Mouse (Mus musculus): Measurements from ENCODE around the gene Npas1. TPM values are rescaled to one million over a fixed set of nuclear protein-coding genes. Genes with fewer than 3 reads are reported as not detected.
A peak's percentile ranks its signal among the peaks of the same experiment; 100 is the strongest.

The Npas1 gene
- polyA plus RNA-seq, 1 experiment from 2014 or later: 6.4 TPM

DNA sequence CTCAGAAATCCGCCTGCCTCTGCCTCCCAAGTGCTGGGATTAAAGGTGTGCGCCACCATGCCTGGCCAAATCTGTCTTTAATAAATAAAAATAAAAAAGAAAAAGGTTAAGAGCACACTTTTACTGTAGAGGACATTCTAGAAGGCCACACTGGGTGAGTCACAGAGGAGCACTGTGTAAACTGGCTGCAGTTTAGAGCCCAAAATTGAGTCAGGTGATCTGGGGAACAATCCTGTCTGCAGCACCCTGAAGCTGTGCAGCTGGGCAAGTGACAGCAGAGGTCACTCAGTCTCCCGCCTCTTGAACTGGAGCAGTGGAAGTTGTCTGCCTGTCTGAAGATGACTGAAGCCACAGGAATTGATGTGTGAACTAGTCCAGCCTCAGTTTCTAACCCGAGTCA lies 24.0 kb upstream of the Npas1 start:
- no peak for ATAC-seq
- no peak overlapping the region for H3K9ac ChIP-seq (ENCODE audit: low read depth, low read length)
- no peaks in the 10 kb centered on the region for H3K27me3 ChIP-seq (ENCODE audit: control insufficient read depth, insufficient read depth, low read depth, low read length)
- H3K4me2 ChIP-seq (ENCODE audit: low read length): no peak overlapping the region
- H3K4me1 ChIP-seq (ENCODE audit: control insufficient read depth, insufficient read depth, low read length): peaks cover 2% of the 10 kb centered on the region; the same call in 1 of the 2 replicates
- peaks cover 27% of the 10 kb centered on the region for H3K36me3 ChIP-seq (ENCODE audit: control insufficient read depth, insufficient read depth, low read length)
- H3K4me3 ChIP-seq (ENCODE audit: low read depth, low read length): no peak overlapping the region
- 95% methylated on average over 4 of the region's 4 CpGs for WGBS
- no peak overlapping the region for H3K27ac ChIP-seq (ENCODE audit: low read length)
- H3K9me3 ChIP-seq (replicated peaks; ENCODE audit: control insufficient read depth, low read length, poor library complexity, severe bottlenecking): no peaks in the 10 kb centered on the region

- 66% methylated on average over 6 of the region's 6 CpGs for WGBS
- Histone ChIP-seq H3K27ac (ENCODE audit: low read length) (no peak overlapping the region), H3K4me2 (ENCODE audit: low read length) (no peak overlapping the region), H3K9ac (ENCODE audit: low read depth, low read length) (no peak overlapping the region), H3K9me3 (replicated peaks; ENCODE audit: control insufficient read depth, low read length, poor library complexity, severe bottlenecking) (no peaks in the 10 kb centered on the region), H3K36me3 (ENCODE audit: control insufficient read depth, insufficient read depth, low read length) (peaks cover 37% of the 10 kb centered on the region), H3K4me1 (ENCODE audit: control insufficient read depth, insufficient read depth, low read length) (no peaks in the 10 kb centered on the region; the same call in 1 of the 2 replicates), H3K27me3 (ENCODE audit: control insufficient read depth, insufficient read depth, low read depth, low read length) (no peaks in the 10 kb centered on the region), H3K4me3 (ENCODE audit: low read depth, low read length) (no peak overlapping the region)
- peak; percentile 57; the same call in 1 of the 2 replicates for ATAC-seq
Measured at GRCm38 (mm10) chr7:16499671-16500104, 22.2 kb upstream of the Npas1 start.

DNA sequence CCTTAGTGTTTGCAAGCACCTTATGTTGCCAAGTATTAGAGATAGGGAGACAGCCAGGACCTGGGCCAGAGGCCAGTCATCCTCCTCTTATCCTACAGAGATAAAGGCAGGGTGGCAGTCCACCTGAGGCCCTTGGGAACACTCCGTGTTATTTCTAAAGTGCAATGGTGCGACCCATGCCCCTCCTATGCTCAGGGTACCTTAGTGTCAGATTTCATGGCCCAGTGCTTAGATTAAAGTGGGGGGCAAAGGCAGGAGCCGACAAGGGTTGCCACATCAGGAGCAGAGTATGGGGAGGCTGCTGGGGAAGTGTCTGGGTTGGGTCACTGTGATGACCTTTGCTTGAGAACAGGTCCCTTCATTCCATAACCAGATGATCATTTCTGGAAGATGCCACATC lies 18.7 kb upstream of the Npas1 start:
- WGBS: 88% methylated on average over 3 of the region's 3 CpGs
- no peak for ATAC-seq

GRCm38 (mm10) chr7:16493361-16493760 lies 15.8 kb upstream of the Npas1 start:
- Histone ChIP-seq H3K27me3 (ENCODE audit: control insufficient read depth, insufficient read depth, low read depth, low read length) (no peaks in the 10 kb centered on the region), H3K4me1 (ENCODE audit: control insufficient read depth, insufficient read depth, low read length) (no peaks in the 10 kb centered on the region), H3K9ac (ENCODE audit: low read depth, low read length) (no peak overlapping the region), H3K36me3 (ENCODE audit: control insufficient read depth, insufficient read depth, low read length) (peaks cover 22% of the 10 kb centered on the region), H3K9me3 (replicated peaks; ENCODE audit: control insufficient read depth, low read length, poor library complexity, severe bottlenecking) (no peaks in the 10 kb centered on the region), H3K4me2 (ENCODE audit: low read length) (no peak overlapping the region), H3K4me3 (ENCODE audit: low read depth, low read length) (no peak overlapping the region), H3K27ac (ENCODE audit: low read length) (no peak overlapping the region)
- WGBS: 36% methylated on average over 2 of the region's 2 CpGs
- no peak for ATAC-seq

More for the DNA sequence above, 18.7 kb upstream of the Npas1 start:
- Histone ChIP-seq H3K4me2 (ENCODE audit: low read length) (no peak overlapping the region), H3K27me3 (ENCODE audit: control insufficient read depth, insufficient read depth, low read depth, low read length) (no peaks in the 10 kb centered on the region), H3K27ac (ENCODE audit: low read length) (no peak overlapping the region), H3K4me1 (ENCODE audit: control insufficient read depth, insufficient read depth, low read length) (no peaks in the 10 kb centered on the region; the same call in 1 of the 2 replicates), H3K36me3 (ENCODE audit: control insufficient read depth, insufficient read depth, low read length) (peaks cover 25% of the 10 kb centered on the region), H3K9me3 (replicated peaks; ENCODE audit: control insufficient read depth, low read length, poor library complexity, severe bottlenecking) (no peaks in the 10 kb centered on the region), H3K4me3 (ENCODE audit: low read depth, low read length) (no peak overlapping the region), H3K9ac (ENCODE audit: low read depth, low read length) (no peak overlapping the region)

DNA sequence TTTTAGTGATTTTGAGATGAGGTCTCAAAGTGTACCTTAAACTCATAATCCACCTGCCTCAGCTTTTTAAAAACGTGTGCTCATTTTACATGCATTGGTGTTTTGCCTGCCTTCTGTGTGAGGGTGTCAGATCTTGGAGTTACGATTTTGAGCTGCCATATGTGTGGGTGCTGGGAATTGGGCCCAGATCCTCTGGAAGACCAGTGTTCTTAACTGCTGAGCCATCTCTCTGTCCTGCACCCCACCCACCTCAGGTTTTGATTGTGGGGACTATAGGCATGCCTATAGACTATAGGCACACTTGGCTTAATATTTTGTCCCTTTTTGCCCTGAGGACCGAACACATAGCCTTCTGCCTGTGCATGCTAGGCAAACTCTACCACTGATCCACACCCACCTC lies 14.7 kb upstream of the Npas1 start:
- Histone ChIP-seq H3K36me3 (ENCODE audit: control insufficient read depth, insufficient read depth, low read length) (peaks cover 16% of the 10 kb centered on the region), H3K27ac (ENCODE audit: low read length) (no peak overlapping the region), H3K4me1 (ENCODE audit: control insufficient read depth, insufficient read depth, low read length) (no peaks in the 10 kb centered on the region), H3K27me3 (ENCODE audit: control insufficient read depth, insufficient read depth, low read depth, low read length) (no peaks in the 10 kb centered on the region), H3K4me2 (ENCODE audit: low read length) (no peak overlapping the region), H3K9ac (ENCODE audit: low read depth, low read length) (no peak overlapping the region), H3K9me3 (replicated peaks; ENCODE audit: control insufficient read depth, low read length, poor library complexity, severe bottlenecking) (no peaks in the 10 kb centered on the region), H3K4me3 (ENCODE audit: low read depth, low read length) (no peak overlapping the region)
- no peak for ATAC-seq
- WGBS: 64% methylated on average over 3 of the region's 3 CpGs

GRCm38 (mm10) chr7:16491759-16492158 lies 14.2 kb upstream of the Npas1 start:
- Histone ChIP-seq H3K4me2 (ENCODE audit: low read length) (no peak overlapping the region), H3K4me3 (ENCODE audit: low read depth, low read length) (no peak overlapping the region), H3K27me3 (ENCODE audit: control insufficient read depth, insufficient read depth, low read depth, low read length) (no peaks in the 10 kb centered on the region), H3K36me3 (ENCODE audit: control insufficient read depth, insufficient read depth, low read length) (peaks cover 11% of the 10 kb centered on the region), H3K27ac (ENCODE audit: low read length) (no peak overlapping the region), H3K9me3 (replicated peaks; ENCODE audit: control insufficient read depth, low read length, poor library complexity, severe bottlenecking) (no peaks in the 10 kb centered on the region), H3K4me1 (ENCODE audit: control insufficient read depth, insufficient read depth, low read length) (no peaks in the 10 kb centered on the region), H3K9ac (ENCODE audit: low read depth, low read length) (no peak overlapping the region)
- peak; percentile 38 for ATAC-seq
- 29% methylated on average over 3 of the region's 3 CpGs for WGBS

DNA sequence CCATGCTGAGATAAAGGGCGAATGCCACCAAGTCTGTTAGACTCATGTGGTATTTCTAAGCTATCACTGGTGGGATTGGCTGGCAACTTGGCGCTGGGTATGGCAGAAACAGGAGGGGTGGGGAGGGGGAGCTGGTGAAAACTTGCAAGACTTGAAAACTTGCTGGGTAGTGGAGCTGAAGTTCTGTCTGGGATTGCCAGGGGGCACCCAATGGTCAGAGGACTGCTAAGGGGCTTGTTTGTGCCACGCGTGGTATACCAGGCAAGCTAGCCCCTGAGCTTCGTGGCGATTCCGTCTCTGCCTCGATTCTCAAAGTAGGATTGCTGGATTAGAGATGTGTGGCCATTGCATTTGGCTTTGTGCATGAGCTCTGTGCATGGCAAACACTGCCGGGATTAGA lies 12.4 kb upstream of the Npas1 start:
- no peak overlapping the region for H3K4me3 ChIP-seq (ENCODE audit: low read depth, low read length)
- no peak overlapping the region for H3K27ac ChIP-seq (ENCODE audit: low read length)
- H3K9ac ChIP-seq (ENCODE audit: low read depth, low read length): no peak overlapping the region
- 90% methylated on average over 9 of the region's 9 CpGs for WGBS
- H3K4me2 ChIP-seq (ENCODE audit: low read length): no peak overlapping the region
- no peaks in the 10 kb centered on the region for H3K9me3 ChIP-seq (replicated peaks; ENCODE audit: control insufficient read depth, low read length, poor library complexity, severe bottlenecking)
- no peak for ATAC-seq
- H3K36me3 ChIP-seq (ENCODE audit: control insufficient read depth, insufficient read depth, low read length): no peaks in the 10 kb centered on the region
- H3K4me1 ChIP-seq (ENCODE audit: control insufficient read depth, insufficient read depth, low read length): no peaks in the 10 kb centered on the region
- no peaks in the 10 kb centered on the region for H3K27me3 ChIP-seq (ENCODE audit: control insufficient read depth, insufficient read depth, low read depth, low read length)

GRCm38 (mm10) chr7:16488816-16489215 lies 11.3 kb upstream of the Npas1 start:
- no peak overlapping the region for H3K9ac ChIP-seq (ENCODE audit: low read depth, low read length)
- no peak overlapping the region for H3K4me3 ChIP-seq (ENCODE audit: low read depth, low read length)
- H3K36me3 ChIP-seq (ENCODE audit: control insufficient read depth, insufficient read depth, low read length): no peaks in the 10 kb centered on the region
- no peaks in the 10 kb centered on the region for H3K4me1 ChIP-seq (ENCODE audit: control insufficient read depth, insufficient read depth, low read length)
- no peaks in the 10 kb centered on the region for H3K27me3 ChIP-seq (ENCODE audit: control insufficient read depth, insufficient read depth, low read depth, low read length)
- H3K27ac ChIP-seq (ENCODE audit: low read length): no peak overlapping the region
- no peak overlapping the region for H3K4me2 ChIP-seq (ENCODE audit: low read length)
- H3K9me3 ChIP-seq (replicated peaks; ENCODE audit: control insufficient read depth, low read length, poor library complexity, severe bottlenecking): no peaks in the 10 kb centered on the region
- no peak for ATAC-seq

GRCm38 (mm10) chr7:16476600-16476989 lies 933 bp downstream of the Npas1 start:
- peaks cover 15% of the 10 kb centered on the region for H3K4me1 ChIP-seq (ENCODE audit: control insufficient read depth, insufficient read depth, low read length)
- H3K4me3 ChIP-seq (ENCODE audit: low read depth, low read length): peak overlapping the region; percentile 39
- H3K27me3 ChIP-seq (ENCODE audit: control insufficient read depth, insufficient read depth, low read depth, low read length): peaks cover 54% of the 10 kb centered on the region
- H3K9ac ChIP-seq (ENCODE audit: low read depth, low read length): peak overlapping the region; percentile 44; the same call in 1 of the 2 replicates
- H3K27ac ChIP-seq (ENCODE audit: low read length): no peak overlapping the region
- H3K36me3 ChIP-seq (ENCODE audit: control insufficient read depth, insufficient read depth, low read length): no peaks in the 10 kb centered on the region
- peak overlapping the region; percentile 70 for H3K4me2 ChIP-seq (ENCODE audit: low read length)
- ATAC-seq: no peak
- no peaks in the 10 kb centered on the region for H3K9me3 ChIP-seq (replicated peaks; ENCODE audit: control insufficient read depth, low read length, poor library complexity, severe bottlenecking)
- 2% methylated on average over 34 of the region's 34 CpGs for WGBS

Data from midbrain, embryonic 16.5 days (tissue).